Mouse (Mus musculus) liver, embryonic 16.5 days (tissue): ENCODE data around the gene Pwp2. TPM values are rescaled to one million over a fixed set of nuclear protein-coding genes. Genes with fewer than 3 reads are reported as not detected.

Experiments
- ATAC-seq: fragments of 200-750 bp; cut with Nextera tagmentation; 2 replicates; pipeline ENCODE4 v1.8.0; 2017; ENCODE audit warnings: low read depth, mild to moderate bottlenecking, moderate number of reproducible peaks, moderate library complexity
- H3K27ac ChIP-seq: fragments of 300-500 bp; sonication (generic); 2 replicates; pipeline ENCODE4 v1.5.1; 2014; ENCODE audit warnings: mild to moderate bottlenecking, low read length
- H3K27me3 ChIP-seq: fragments of 300-500 bp; sonication (generic); 2 replicates; pipeline ENCODE4 v1.6.1; 2014; ENCODE audit warnings: low read depth, low read length, mixed read lengths; ENCODE audit not compliant: control insufficient read depth, insufficient read depth
- H3K36me3 ChIP-seq: fragments of 300-500 bp; sonication (generic); 2 replicates; pipeline ENCODE4 v1.6.1; 2014; ENCODE audit warnings: mild to moderate bottlenecking; ENCODE audit not compliant: control insufficient read depth, insufficient read depth
- H3K4me1 ChIP-seq: fragments of 300-500 bp; sonication (generic); 2 replicates; pipeline ENCODE4 v1.6.1; 2014; ENCODE audit warnings: low read depth, low read length, mixed read lengths; ENCODE audit not compliant: control insufficient read depth
- H3K4me2 ChIP-seq: fragments of 300-500 bp; sonication (generic); 2 replicates; pipeline ENCODE4 v1.6.1; 2014; ENCODE audit warnings: low read depth, low read length, mixed read lengths
- H3K4me3 ChIP-seq: fragments of 300-500 bp; sonication (generic); 2 replicates; pipeline ENCODE4 v1.5.1; 2014; ENCODE audit warnings: low read depth, mild to moderate bottlenecking, low read length
- H3K9ac ChIP-seq: fragments of 300-500 bp; sonication (generic); 2 replicates; pipeline ENCODE4 v1.6.1; 2014; ENCODE audit warnings: low read depth, low read length
- H3K9me3 ChIP-seq: fragments of 300-500 bp; sonication (generic); replicated peaks from 2 replicates; pipeline ENCODE4 v1.6.1; 2016; ENCODE audit warnings: low read length; ENCODE audit not compliant: control insufficient read depth
- WGBS: fragments of 180-500 bp; shearing (Covaris S2); extraction: QIAGEN DNeasy Blood & Tissue Kit; methylation state at CpG from one replicate; pipeline ENCODE4 v1.1.7; 2014; ENCODE audit not compliant: insufficient replicate concordance; 5-methylcytosine and 5-hydroxymethylcytosine counted together
- polyA plus RNA-seq: library from polyadenylated mRNA; unstranded; fragments of >200 nt; fragmentation: Nextera tagmentation; extraction: Ambion mirVana; gene quantifications from 2 replicates; pipeline ENCODE4 v1.2.1, GENCODE M21; 2015

The Pwp2 gene
- polyA plus RNA-seq, 1 experiment from 2014 or later = 9.1 TPM

DNA sequence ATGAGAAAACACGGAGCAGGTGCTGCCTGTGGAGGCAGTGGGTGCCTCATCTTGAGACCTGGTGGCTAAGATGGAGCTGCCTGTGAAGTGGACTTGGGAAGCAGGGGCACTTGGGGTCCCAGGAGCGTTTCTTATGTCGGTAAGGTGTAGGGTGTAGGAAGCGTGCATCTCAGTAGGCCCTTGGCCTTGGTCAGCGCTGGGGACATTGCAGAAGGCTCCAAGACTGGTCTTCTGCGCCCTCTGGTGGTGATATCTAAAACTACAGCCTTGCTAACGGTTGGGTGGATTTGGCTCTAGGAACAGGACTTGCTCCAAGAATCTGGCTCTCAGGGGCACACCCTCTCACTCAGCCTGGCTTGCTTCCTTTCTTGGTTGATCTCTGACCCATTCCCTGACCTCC, 25.0 kb downstream of the Pwp2 start:
- Histone ChIP-seq H3K4me3 (peak overlapping the region; percentile 47; the same call in 1 of the 2 replicates), H3K4me1 (peaks cover 10% of the 10 kb centered on the region), H3K4me2 (peak overlapping the region; percentile 69), H3K36me3 (no peaks in the 10 kb centered on the region), H3K9me3 (no peaks in the 10 kb centered on the region), H3K27ac (no peak overlapping the region), H3K9ac (no peak overlapping the region; the same call in 1 of the 2 replicates), H3K27me3 (no peaks in the 10 kb centered on the region)
- 2% methylated on average over 7 of the region's 7 CpGs for WGBS
- peak; percentile 67 for ATAC-seq

DNA sequence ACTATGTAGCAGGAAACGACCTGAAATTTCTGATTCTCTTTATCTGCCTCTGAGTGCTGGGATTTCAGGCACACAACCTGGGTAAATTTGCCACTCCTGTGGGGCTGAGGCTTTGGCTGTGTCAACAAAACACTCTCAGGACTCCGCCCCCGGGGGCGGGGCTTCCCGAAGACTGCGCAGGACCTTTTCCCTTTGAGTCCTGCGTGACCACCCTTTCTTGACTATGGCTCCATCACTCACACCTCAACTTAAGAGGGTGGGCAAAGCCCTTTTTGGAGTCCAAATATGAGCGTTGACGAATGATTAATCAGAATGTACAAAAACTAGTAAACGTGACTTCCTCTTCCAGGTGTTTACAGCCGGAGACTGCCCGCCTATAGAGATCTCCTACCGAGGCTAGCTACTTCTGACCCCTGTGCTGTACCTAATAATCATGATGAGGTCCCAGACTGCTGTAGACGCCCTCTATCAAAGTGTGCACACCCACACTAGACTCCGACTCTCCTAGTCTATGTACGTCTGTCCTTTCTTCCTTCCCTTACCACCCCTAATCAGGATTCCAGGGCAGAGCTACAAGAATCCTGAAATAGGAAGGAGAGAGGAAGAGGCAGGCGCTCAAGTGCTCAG, 25.6 kb downstream of the Pwp2 start:
- H3K9me3 ChIP-seq = no peaks in the 10 kb centered on the region
- no peaks in the 10 kb centered on the region for H3K36me3 ChIP-seq
- peaks cover 10% of the 10 kb centered on the region for H3K4me1 ChIP-seq
- peak overlapping the region; percentile 47 for H3K4me3 ChIP-seq
- ATAC-seq = peak; percentile 67
- H3K4me2 ChIP-seq = peak overlapping the region; percentile 69
- peak overlapping the region; percentile 38; the same call in 1 of the 2 replicates for H3K27ac ChIP-seq
- no peaks in the 10 kb centered on the region for H3K27me3 ChIP-seq
- WGBS = 9% methylated on average over 17 of the region's 17 CpGs
- H3K9ac ChIP-seq = peak overlapping the region; percentile 34

DNA sequence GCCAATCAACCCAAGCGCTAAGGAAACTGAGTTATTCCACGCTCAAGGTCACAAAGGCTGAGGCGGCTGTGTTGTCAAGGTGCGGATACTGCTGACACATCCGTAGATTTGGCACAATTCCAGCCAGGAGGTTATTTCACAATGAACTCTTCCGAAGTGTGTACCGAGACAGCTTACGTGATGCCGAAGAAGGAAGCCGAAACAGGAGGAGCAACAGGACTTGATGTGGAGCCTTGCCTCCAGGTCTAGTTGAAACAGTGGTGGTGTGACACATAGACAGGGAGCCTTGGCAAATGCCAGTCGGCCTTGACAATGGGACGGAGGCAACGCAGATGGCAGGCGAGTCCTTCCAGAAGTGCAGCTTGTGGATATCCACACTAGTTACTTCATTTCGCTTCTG, 26.9 kb downstream of the Pwp2 start:
- Histone ChIP-seq H3K27ac (no peak overlapping the region), H3K9me3 (no peaks in the 10 kb centered on the region), H3K27me3 (no peaks in the 10 kb centered on the region), H3K4me3 (no peak overlapping the region), H3K4me2 (no peak overlapping the region), H3K36me3 (no peaks in the 10 kb centered on the region), H3K9ac (no peak overlapping the region), H3K4me1 (peaks cover 10% of the 10 kb centered on the region)
- WGBS = 75% methylated on average over 15 of the region's 15 CpGs
- no peak for ATAC-seq

DNA sequence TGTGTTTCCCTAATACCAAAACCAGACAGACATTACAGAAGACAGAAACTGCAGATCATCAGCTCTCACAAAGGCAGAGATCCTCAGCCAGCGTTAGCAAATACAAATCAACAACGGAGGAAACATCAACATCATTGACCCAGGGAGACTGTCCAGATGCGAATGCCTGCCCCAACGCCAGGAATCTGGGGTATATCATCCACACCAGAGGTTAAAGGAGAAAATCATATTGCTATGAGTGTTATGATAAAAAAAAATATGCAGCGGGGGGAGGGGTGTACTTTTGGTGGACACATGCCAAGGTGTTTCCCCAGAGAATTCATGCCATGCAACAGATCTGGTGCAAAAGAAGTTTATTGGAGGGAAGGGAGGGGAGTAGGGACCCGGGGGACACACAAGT, 28.0 kb downstream of the Pwp2 start:
- Histone ChIP-seq H3K4me2 (no peak overlapping the region), H3K9me3 (no peaks in the 10 kb centered on the region), H3K4me3 (no peak overlapping the region), H3K27ac (no peak overlapping the region), H3K9ac (no peak overlapping the region), H3K36me3 (no peaks in the 10 kb centered on the region), H3K27me3 (no peaks in the 10 kb centered on the region), H3K4me1 (peaks cover 10% of the 10 kb centered on the region)
- no peak for ATAC-seq
- WGBS = 57% methylated on average over 6 of the region's 6 CpGs

GRCm38 (mm10) chr10:78148834-78149766, 35.8 kb downstream of the Pwp2 start:
- Histone ChIP-seq H3K4me3 (no peak overlapping the region), H3K36me3 (no peaks in the 10 kb centered on the region), H3K4me2 (no peak overlapping the region), H3K27me3 (no peaks in the 10 kb centered on the region), H3K9me3 (no peaks in the 10 kb centered on the region), H3K9ac (no peak overlapping the region), H3K4me1 (peaks cover 7% of the 10 kb centered on the region), H3K27ac (peak overlapping the region; percentile 57; the same call in 1 of the 2 replicates)
- ATAC-seq = no peak
- 29% methylated on average over 10 of the region's 10 CpGs for WGBS

GRCm38 (mm10) chr10:78147908-78148441, 37.0 kb downstream of the Pwp2 start:
- no peaks in the 10 kb centered on the region for H3K27me3 ChIP-seq
- peaks cover 9% of the 10 kb centered on the region for H3K4me1 ChIP-seq
- no peaks in the 10 kb centered on the region for H3K36me3 ChIP-seq
- H3K9me3 ChIP-seq = no peaks in the 10 kb centered on the region
- no peak overlapping the region for H3K4me2 ChIP-seq
- H3K4me3 ChIP-seq = no peak overlapping the region
- no peak overlapping the region for H3K27ac ChIP-seq
- no peak overlapping the region for H3K9ac ChIP-seq
- WGBS = 51% methylated on average over 4 of the region's 4 CpGs
- ATAC-seq = no peak

- Histone ChIP-seq H3K4me1 (peaks cover 9% of the 10 kb centered on the region), H3K4me2 (no peak overlapping the region), H3K36me3 (no peaks in the 10 kb centered on the region), H3K4me3 (no peak overlapping the region), H3K27me3 (no peaks in the 10 kb centered on the region), H3K9ac (no peak overlapping the region), H3K9me3 (no peaks in the 10 kb centered on the region), H3K27ac (no peak overlapping the region)
- WGBS = 27% methylated on average over 8 of the region's 8 CpGs
- no peak for ATAC-seq
Measured at GRCm38 (mm10) chr10:78143727-78144505, 41.0 kb downstream of the Pwp2 start.

- Histone ChIP-seq H3K4me2 (no peak overlapping the region), H3K4me1 (peaks cover 5% of the 10 kb centered on the region), H3K27me3 (no peaks in the 10 kb centered on the region), H3K9me3 (no peaks in the 10 kb centered on the region), H3K4me3 (no peak overlapping the region), H3K36me3 (no peaks in the 10 kb centered on the region), H3K9ac (no peak overlapping the region), H3K27ac (no peak overlapping the region)
- WGBS = 43% methylated on average over 3 of the region's 3 CpGs
- ATAC-seq = no peak; the same call in 1 of the 2 replicates
Measured at GRCm38 (mm10) chr10:78140843-78141242, 44.1 kb downstream of the Pwp2 start.
